Mouse (Mus musculus): ENCODE data around the gene Nbl1. TPM values are rescaled to one million over a fixed set of nuclear protein-coding genes. Genes with fewer than 3 reads are reported as not detected.

Gene Nbl1
- polyA plus RNA-seq, 1 experiment = 51.8 TPM

- Histone ChIP-seq H3K4me3 (ENCODE audit: insufficient read depth, low read length) (no peak overlapping the region), H3K4me1 (ENCODE audit: control insufficient read depth, insufficient read depth, low read length) (no peaks in the 10 kb centered on the region; the same call in 1 of the 2 replicates), H3K27ac (ENCODE audit: insufficient read depth, low read length) (no peak overlapping the region)
- TF ChIP-seq POLR2A (IDR thresholded peaks at IDR 0.05; ENCODE audit: low read depth, low read length) (no peak), CTCF (IDR thresholded peaks at IDR 0.05; ENCODE audit: borderline replicate concordance, insufficient read depth, low read length) (no peak)
These were observed 33.7 kb upstream of the Nbl1 start for GRCm38 (mm10) chr4:139126475-139126874.

GRCm38 (mm10) chr4:139124940-139125339 lies 32.1 kb upstream of the Nbl1 start:
- Histone ChIP-seq H3K4me3 (ENCODE audit: insufficient read depth, low read length) (no peak overlapping the region), H3K4me1 (ENCODE audit: control insufficient read depth, insufficient read depth, low read length) (no peaks in the 10 kb centered on the region; the same call in none of the 2 replicates), H3K27ac (ENCODE audit: insufficient read depth, low read length) (no peak overlapping the region)
- TF ChIP-seq POLR2A (IDR thresholded peaks at IDR 0.05; ENCODE audit: low read depth, low read length) = no peak
- no peak for TF ChIP-seq CTCF (IDR thresholded peaks at IDR 0.05; ENCODE audit: borderline replicate concordance, insufficient read depth, low read length)

GRCm38 (mm10) chr4:139122557-139122956 lies 29.8 kb upstream of the Nbl1 start:
- Histone ChIP-seq H3K4me3 (ENCODE audit: insufficient read depth, low read length) (no peak overlapping the region), H3K27ac (ENCODE audit: insufficient read depth, low read length) (no peak overlapping the region), H3K4me1 (ENCODE audit: control insufficient read depth, insufficient read depth, low read length) (no peaks in the 10 kb centered on the region; the same call in 1 of the 2 replicates)
- no peak for TF ChIP-seq CTCF (IDR thresholded peaks at IDR 0.05; ENCODE audit: borderline replicate concordance, insufficient read depth, low read length)
- TF ChIP-seq POLR2A (IDR thresholded peaks at IDR 0.05; ENCODE audit: low read depth, low read length) = no peak

- TF ChIP-seq CTCF (IDR thresholded peaks at IDR 0.05; ENCODE audit: borderline replicate concordance, insufficient read depth, low read length) (no peak), POLR2A (IDR thresholded peaks at IDR 0.05; ENCODE audit: low read depth, low read length) (no peak)
- no peaks in the 10 kb centered on the region; the same call in 1 of the 2 replicates for H3K4me1 ChIP-seq (ENCODE audit: control insufficient read depth, insufficient read depth, low read length)
- H3K27ac ChIP-seq (ENCODE audit: insufficient read depth, low read length) = no peak overlapping the region
- H3K4me3 ChIP-seq (ENCODE audit: insufficient read depth, low read length) = no peak overlapping the region
These were observed 28.2 kb upstream of the Nbl1 start for GRCm38 (mm10) chr4:139120998-139121397.

- H3K27ac ChIP-seq (ENCODE audit: insufficient read depth, low read length) = no peak overlapping the region
- H3K4me3 ChIP-seq (ENCODE audit: insufficient read depth, low read length) = no peak overlapping the region
- H3K4me1 ChIP-seq (ENCODE audit: control insufficient read depth, insufficient read depth, low read length) = peaks cover 2% of the 10 kb centered on the region
- no peak for TF ChIP-seq POLR2A (IDR thresholded peaks at IDR 0.05; ENCODE audit: low read depth, low read length)
- no peak for TF ChIP-seq CTCF (IDR thresholded peaks at IDR 0.05; ENCODE audit: borderline replicate concordance, insufficient read depth, low read length)
These were observed 27.6 kb upstream of the Nbl1 start for GRCm38 (mm10) chr4:139120281-139120814.

- Histone ChIP-seq H3K4me1 (ENCODE audit: control insufficient read depth, insufficient read depth, low read length) (peaks cover 3% of the 10 kb centered on the region), H3K4me3 (ENCODE audit: insufficient read depth, low read length) (no peak overlapping the region), H3K27ac (ENCODE audit: insufficient read depth, low read length) (no peak overlapping the region)
- TF ChIP-seq CTCF (IDR thresholded peaks at IDR 0.05; ENCODE audit: borderline replicate concordance, insufficient read depth, low read length) (no peak), POLR2A (IDR thresholded peaks at IDR 0.05; ENCODE audit: low read depth, low read length) (no peak)
These were observed 23.7 kb upstream of the Nbl1 start for GRCm38 (mm10) chr4:139116356-139117063.

GRCm38 (mm10) chr4:139115721-139116120 lies 22.9 kb upstream of the Nbl1 start:
- Histone ChIP-seq H3K4me1 (ENCODE audit: control insufficient read depth, insufficient read depth, low read length) (peaks cover 3% of the 10 kb centered on the region; the same call in 1 of the 2 replicates), H3K4me3 (ENCODE audit: insufficient read depth, low read length) (no peak overlapping the region), H3K27ac (ENCODE audit: insufficient read depth, low read length) (no peak overlapping the region)
- TF ChIP-seq CTCF (IDR thresholded peaks at IDR 0.05; ENCODE audit: borderline replicate concordance, insufficient read depth, low read length) (no peak), POLR2A (IDR thresholded peaks at IDR 0.05; ENCODE audit: low read depth, low read length) (no peak)

GRCm38 (mm10) chr4:139112482-139112881 lies 19.7 kb upstream of the Nbl1 start:
- Histone ChIP-seq H3K4me3 (ENCODE audit: insufficient read depth, low read length) (no peak overlapping the region), H3K27ac (ENCODE audit: insufficient read depth, low read length) (no peak overlapping the region), H3K4me1 (ENCODE audit: control insufficient read depth, insufficient read depth, low read length) (peaks cover 3% of the 10 kb centered on the region; the same call in 1 of the 2 replicates)
- no peak for TF ChIP-seq CTCF (IDR thresholded peaks at IDR 0.05; ENCODE audit: borderline replicate concordance, insufficient read depth, low read length)
- no peak for TF ChIP-seq POLR2A (IDR thresholded peaks at IDR 0.05; ENCODE audit: low read depth, low read length)

- Histone ChIP-seq H3K27ac (ENCODE audit: insufficient read depth, low read length) (no peak overlapping the region), H3K4me3 (ENCODE audit: insufficient read depth, low read length) (no peak overlapping the region), H3K4me1 (ENCODE audit: control insufficient read depth, insufficient read depth, low read length) (peaks cover 7% of the 10 kb centered on the region; the same call in 1 of the 2 replicates)
- TF ChIP-seq CTCF (IDR thresholded peaks at IDR 0.05; ENCODE audit: borderline replicate concordance, insufficient read depth, low read length) = no peak
- no peak for TF ChIP-seq POLR2A (IDR thresholded peaks at IDR 0.05; ENCODE audit: low read depth, low read length)
These were observed 18.6 kb upstream of the Nbl1 start for GRCm38 (mm10) chr4:139111421-139111820.

GRCm38 (mm10) chr4:139110858-139111257 lies 18.1 kb upstream of the Nbl1 start:
- Histone ChIP-seq H3K27ac (ENCODE audit: insufficient read depth, low read length) (no peak overlapping the region), H3K4me1 (ENCODE audit: control insufficient read depth, insufficient read depth, low read length) (peaks cover 12% of the 10 kb centered on the region), H3K4me3 (ENCODE audit: insufficient read depth, low read length) (no peak overlapping the region)
- TF ChIP-seq CTCF (IDR thresholded peaks at IDR 0.05; ENCODE audit: borderline replicate concordance, insufficient read depth, low read length) (no peak), POLR2A (IDR thresholded peaks at IDR 0.05; ENCODE audit: low read depth, low read length) (no peak)
